In genomic region chr2:110481327-110481726, GRCm38 (mm10) we compare ENCODE assay signal across 28 mouse cellular contexts.
"Had no signal": no experiment of that assay in that cellular context is flagged by ENCODE, and none has a peak within 500 bp of the region (broad histone marks: within the 10 kb centered on the region; RNA-seq: fewer than 3 reads in every experiment).

No protein-coding gene starts in this region.

- DNase-seq: cerebellum, adult 2 months; cerebellum, adult 8-10 months; cerebellum, adult 9-10 months; cerebellum, adult 9-11 months; cerebellum, postnatal 10 days; cerebellum, postnatal 14 days; cerebellum, postnatal 25 days; cerebellum, postnatal 36 days; embryo, embryonic 11 days; forebrain, postnatal 0 days; gastrocnemius, adult 2 months; gastrocnemius, postnatal 10 days; gastrocnemius, postnatal 14 days; gastrocnemius, postnatal 25 days; gastrocnemius, postnatal 36 days; heart, adult 11 months; heart, adult 18-20 months; heart, adult 2 months had no signal

- H3K4me3 ChIP-seq: embryonic facial prominence, embryonic 12.5 days; embryonic facial prominence, embryonic 13.5 days; embryonic facial prominence, embryonic 15.5 days; erythroblast, embryonic 14.5 days; forebrain, embryonic 10.5 days; forebrain, embryonic 12.5 days; forebrain, embryonic 13.5 days; forebrain, embryonic 15.5 days; gastrocnemius, adult 2 months; heart, adult 2 months had no signal

- H3K27ac ChIP-seq: embryonic facial prominence, embryonic 12.5 days; embryonic facial prominence, embryonic 13.5 days; embryonic facial prominence, embryonic 15.5 days; forebrain, embryonic 10.5 days; forebrain, embryonic 12.5 days; forebrain, embryonic 13.5 days; forebrain, embryonic 15.5 days; gastrocnemius, adult 2 months; heart, adult 2 months had no signal

- H3K36me3 ChIP-seq: embryonic facial prominence, embryonic 12.5 days; embryonic facial prominence, embryonic 13.5 days; embryonic facial prominence, embryonic 15.5 days; forebrain, embryonic 10.5 days; forebrain, embryonic 12.5 days; forebrain, embryonic 15.5 days had no signal

- H3K9ac ChIP-seq: embryonic facial prominence, embryonic 12.5 days; embryonic facial prominence, embryonic 13.5 days; embryonic facial prominence, embryonic 15.5 days; forebrain, embryonic 12.5 days; forebrain, embryonic 13.5 days; forebrain, embryonic 15.5 days; forebrain, postnatal 0 days had no signal

- H3K4me1 ChIP-seq: embryonic facial prominence, embryonic 15.5 days; forebrain, embryonic 10.5 days had no signal

- H3K9me3 ChIP-seq: embryonic facial prominence, embryonic 12.5 days; embryonic facial prominence, embryonic 13.5 days; embryonic facial prominence, embryonic 15.5 days; forebrain, embryonic 10.5 days; forebrain, embryonic 12.5 days; forebrain, embryonic 13.5 days; forebrain, embryonic 15.5 days had no signal

- H3K4me2 ChIP-seq: embryonic facial prominence, embryonic 12.5 days; embryonic facial prominence, embryonic 13.5 days; embryonic facial prominence, embryonic 15.5 days; forebrain, embryonic 12.5 days; forebrain, embryonic 13.5 days; forebrain, embryonic 15.5 days had no signal

- H3K27me3 ChIP-seq: embryonic facial prominence, embryonic 12.5 days; embryonic facial prominence, embryonic 13.5 days; embryonic facial prominence, embryonic 15.5 days; forebrain, embryonic 12.5 days; forebrain, embryonic 13.5 days; forebrain, embryonic 15.5 days had no signal

- ATAC-seq: forebrain, embryonic 13.5 days; forebrain, embryonic 14.5 days; forebrain, embryonic 15.5 days; forebrain, embryonic 16.5 days; forebrain, postnatal 0 days had no signal
